Mouse (Mus musculus) yolk sac, embryonic 10.5 days (tissue): ENCODE results near the gene Stx1b.

Experiments used
- DNase-seq: peaks from one replicate; pipeline ENCODE4 v3.0.0-alpha.2; 2017; ENCODE audit warnings: low spot score

The Stx1b gene

GRCm38 (mm10) chr7:127817053-127817452 lies 7.3 kb downstream of the Stx1b start:
- no peak for DNase-seq

- DNase-seq = no peak
These were observed 8.2 kb downstream of the Stx1b start for GRCm38 (mm10) chr7:127815954-127816821.

GRCm38 (mm10) chr7:127815116-127815665 lies 9.2 kb downstream of the Stx1b start:
- DNase-seq = no peak

GRCm38 (mm10) chr7:127814241-127814921 lies 10.0 kb downstream of the Stx1b start:
- no peak for DNase-seq

- no peak for DNase-seq
These were observed 10.5 kb downstream of the Stx1b start for GRCm38 (mm10) chr7:127813821-127814220.

GRCm38 (mm10) chr7:127812292-127812691 lies 12.1 kb downstream of the Stx1b start:
- no peak for DNase-seq

- DNase-seq = no peak
These were observed 13.1 kb downstream of the Stx1b start for GRCm38 (mm10) chr7:127811240-127811639.

- no peak for DNase-seq
These were observed 13.7 kb downstream of the Stx1b start for GRCm38 (mm10) chr7:127810650-127811049.

GRCm38 (mm10) chr7:127809846-127810245 lies 14.5 kb downstream of the Stx1b start:
- DNase-seq = no peak

- no peak for DNase-seq
These were observed 15.5 kb downstream of the Stx1b start for GRCm38 (mm10) chr7:127808821-127809220.

- no peak for DNase-seq
These were observed 22.0 kb downstream of the Stx1b start for GRCm38 (mm10) chr7:127802313-127802712.

GRCm38 (mm10) chr7:127801010-127801621 lies 23.2 kb downstream of the Stx1b start:
- no peak for DNase-seq

- DNase-seq = peak; percentile 91
These were observed 23.8 kb downstream of the Stx1b start, which contains the start of gene Hsd3b7 for GRCm38 (mm10) chr7:127800435-127801009. Gene Hsd3b7 (plus strand): TSS chr7:127800604.

- no peak for DNase-seq
These were observed 24.6 kb downstream of the Stx1b start for GRCm38 (mm10) chr7:127799738-127800137.

GRCm38 (mm10) chr7:127799211-127799610 lies 25.1 kb downstream of the Stx1b start:
- DNase-seq = no peak

GRCm38 (mm10) chr7:127798591-127798990 lies 25.8 kb downstream of the Stx1b start:
- DNase-seq = no peak

GRCm38 (mm10) chr7:127797076-127797845 lies 27.1 kb downstream of the Stx1b start:
- no peak for DNase-seq

GRCm38 (mm10) chr7:127785308-127785707 lies 39.0 kb downstream of the Stx1b start, which contains the start of gene Gm49388:
Gene Gm49388 (plus strand): TSS chr7:127785608.
- DNase-seq = no peak

- DNase-seq = no peak
These were observed 46.0 kb downstream of the Stx1b start for GRCm38 (mm10) chr7:127778350-127778749.

- DNase-seq = peak; percentile 81
These were observed 46.7 kb downstream of the Stx1b start for GRCm38 (mm10) chr7:127777474-127778266.
